Mouse (Mus musculus) kidney, postnatal 14 days (tissue): ENCODE measurements at regions not wholly inside any gene's neighbourhood (a gene's known extent, or its start where the extent isn't known, plus 50 kb on each side); places are given as distances from the start of the nearest gene placed in this dataset.
"Not testable (repeated sequence)": the region's sequence is repeated elsewhere in the genome, so short reads cannot be mapped to it uniquely, and the experiment has no call there.

Experiments
- DNase-seq: peaks from one replicate; pipeline ENCODE4 v3.0.0; 2022; ENCODE audit warnings: mixed read lengths

- peak; percentile 36 for DNase-seq
Measured at GRCm38 (mm10) chr4:153224618-153225177, 257.9 kb downstream of the Ajap1 start.

DNA sequence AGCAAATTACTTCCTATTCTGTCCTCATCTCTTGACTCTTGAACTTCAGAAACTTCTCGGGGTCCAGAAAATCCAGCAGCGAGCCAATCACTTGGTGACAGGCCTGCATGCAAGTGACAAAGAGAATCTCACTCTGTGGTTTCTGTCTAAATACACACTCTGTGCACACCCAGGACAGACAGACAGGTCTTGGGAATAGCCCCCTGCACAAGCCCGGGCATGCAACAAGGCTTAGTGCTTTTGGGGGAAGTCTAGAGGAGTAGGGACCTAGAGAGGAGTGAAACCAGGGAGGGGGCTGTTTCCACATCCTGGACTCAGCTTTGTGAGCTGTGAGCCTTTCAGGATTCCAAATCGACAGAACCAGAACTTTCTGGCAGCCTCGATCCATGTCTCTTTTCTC is 259.6 kb downstream of the Ajap1 start:
- DNase-seq: no peak

- no peak for DNase-seq
Measured at GRCm38 (mm10) chr4:153220485-153220884, 262.1 kb downstream of the Ajap1 start.

- peak; percentile 53 for DNase-seq
Measured at GRCm38 (mm10) chr4:153220074-153220473, 262.5 kb downstream of the Ajap1 start.

- DNase-seq: peak; percentile 60
Measured at GRCm38 (mm10) chr4:153217541-153217980, 265.1 kb downstream of the Ajap1 start.

GRCm38 (mm10) chr4:153212095-153212494 is 270.5 kb downstream of the Ajap1 start:
- no peak for DNase-seq

- no peak for DNase-seq
Measured at GRCm38 (mm10) chr4:153208822-153209221, 273.8 kb downstream of the Ajap1 start.

DNA sequence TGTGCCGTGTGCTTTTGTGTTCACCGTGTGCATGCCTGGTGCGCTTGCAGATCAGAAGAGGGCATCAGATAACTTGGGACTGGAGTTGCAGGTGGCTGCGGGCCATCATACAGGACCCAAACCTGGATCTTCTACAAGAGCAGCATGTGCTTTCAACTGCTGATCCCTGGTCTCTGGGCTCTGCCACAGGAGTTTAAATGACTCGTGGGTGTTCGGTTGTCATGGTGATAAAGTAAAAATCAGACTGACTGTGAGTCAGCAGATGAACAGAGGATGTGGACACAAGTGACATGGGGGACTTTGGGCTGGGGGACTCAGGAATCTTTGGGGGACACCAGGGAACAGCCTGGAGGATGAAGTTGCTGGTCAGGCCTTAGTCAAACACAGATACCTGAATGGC is 274.4 kb downstream of the Ajap1 start:
- DNase-seq: no peak

GRCm38 (mm10) chr4:153207578-153208102 is 275.0 kb downstream of the Ajap1 start:
- no peak for DNase-seq

DNA sequence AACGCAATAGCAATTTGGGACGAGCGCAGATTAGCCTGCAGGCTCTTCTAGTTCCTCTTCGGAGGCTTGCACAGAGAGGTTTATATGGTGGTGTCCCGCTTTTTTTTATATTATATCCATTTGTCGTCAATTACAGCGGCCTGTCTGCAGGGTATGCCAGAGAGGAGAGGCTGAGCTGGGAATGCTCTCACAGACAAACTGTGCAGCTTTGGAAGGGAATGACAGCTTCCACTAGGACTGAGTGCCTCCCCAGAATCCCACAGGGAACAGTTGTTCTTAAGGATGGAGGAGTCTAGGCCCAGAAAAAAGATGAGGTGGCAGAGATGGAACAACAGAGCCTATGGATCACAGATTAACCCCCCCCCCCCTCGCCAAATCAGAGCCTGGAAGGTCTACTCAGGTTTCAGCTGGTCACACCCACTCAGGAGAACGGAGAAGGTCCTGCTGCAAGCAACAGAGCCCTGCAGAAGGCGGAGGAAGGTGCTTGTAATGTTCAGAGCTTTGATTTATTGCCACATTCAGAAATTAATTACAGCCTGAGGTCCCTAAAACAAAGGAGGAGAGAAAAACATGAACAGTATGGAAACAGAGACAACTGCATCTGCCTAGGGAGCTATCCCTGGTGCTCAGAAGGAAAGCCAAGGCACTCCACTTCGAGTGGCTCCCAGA is 275.7 kb downstream of the Ajap1 start:
- DNase-seq: no peak

- no peak for DNase-seq
Measured at GRCm38 (mm10) chr4:153204764-153205163, 277.8 kb downstream of the Ajap1 start.

DNA sequence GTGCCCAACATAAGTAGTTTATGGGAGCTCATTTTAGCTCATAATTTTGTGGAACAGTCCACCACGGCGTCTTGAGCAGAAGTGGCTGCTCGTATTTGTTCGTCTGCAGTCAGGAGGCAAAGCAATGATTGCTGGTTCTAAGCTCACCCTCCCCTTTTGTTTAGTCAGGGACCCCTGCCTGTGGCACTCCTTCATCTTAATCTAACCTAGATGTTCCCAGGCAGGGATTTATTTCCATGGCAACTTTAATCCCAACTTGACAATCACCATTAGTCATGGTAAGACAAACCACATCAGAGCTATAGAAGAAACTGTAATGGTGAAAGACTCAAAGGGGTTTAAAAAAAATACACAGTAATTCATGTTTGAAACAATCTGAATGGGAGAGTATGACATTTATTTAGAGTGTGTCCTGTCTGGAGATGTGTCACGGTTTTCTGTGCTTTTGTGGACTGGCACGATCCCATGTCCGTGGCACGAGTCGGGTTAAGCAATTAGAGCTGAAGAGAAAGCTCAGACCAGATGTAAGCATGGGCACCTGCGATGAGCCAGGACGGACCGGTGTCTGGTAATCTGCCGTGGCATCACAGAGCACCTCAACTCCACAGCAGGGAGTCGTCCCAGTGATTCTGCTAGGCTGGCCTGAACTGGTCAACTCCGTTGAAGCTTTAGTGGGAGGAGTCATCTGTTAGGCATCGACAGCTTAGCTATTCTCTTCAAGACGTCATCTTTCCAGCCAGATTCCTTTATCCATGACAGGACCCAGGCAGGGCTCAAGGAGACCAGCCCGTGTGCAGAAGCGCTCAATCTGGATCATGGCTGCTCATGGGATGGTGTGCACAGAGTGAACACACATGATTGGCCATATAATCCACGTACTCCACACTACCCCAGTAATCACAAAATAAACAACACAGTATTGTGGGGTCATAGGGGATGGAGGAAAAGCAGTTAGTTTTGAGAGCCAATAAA is 281.5 kb downstream of the Ajap1 start:
- DNase-seq: no peak

DNA sequence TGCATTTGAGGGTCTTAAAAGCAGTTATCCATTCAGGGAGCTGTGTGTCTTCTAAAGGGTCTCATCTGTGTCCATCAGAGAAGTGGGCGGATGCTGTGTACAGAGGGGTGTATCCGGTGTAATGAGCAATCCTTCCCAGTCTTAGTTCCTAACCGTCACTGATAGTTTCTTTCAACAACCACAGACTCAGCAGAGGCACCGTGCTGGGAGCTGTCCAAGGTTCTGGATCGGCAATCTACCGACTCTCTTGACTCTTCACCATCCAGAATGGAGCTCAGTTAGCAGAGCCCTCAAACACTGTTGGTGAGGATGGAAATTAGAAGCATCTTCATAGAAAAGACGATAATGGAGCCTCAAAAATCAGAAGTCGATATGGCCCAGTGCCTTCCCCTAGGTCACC is 293.1 kb downstream of the Ajap1 start:
- DNase-seq: peak; percentile 78

- no peak for DNase-seq
Measured at GRCm38 (mm10) chr4:153188504-153189031, 294.0 kb downstream of the Ajap1 start.

DNA sequence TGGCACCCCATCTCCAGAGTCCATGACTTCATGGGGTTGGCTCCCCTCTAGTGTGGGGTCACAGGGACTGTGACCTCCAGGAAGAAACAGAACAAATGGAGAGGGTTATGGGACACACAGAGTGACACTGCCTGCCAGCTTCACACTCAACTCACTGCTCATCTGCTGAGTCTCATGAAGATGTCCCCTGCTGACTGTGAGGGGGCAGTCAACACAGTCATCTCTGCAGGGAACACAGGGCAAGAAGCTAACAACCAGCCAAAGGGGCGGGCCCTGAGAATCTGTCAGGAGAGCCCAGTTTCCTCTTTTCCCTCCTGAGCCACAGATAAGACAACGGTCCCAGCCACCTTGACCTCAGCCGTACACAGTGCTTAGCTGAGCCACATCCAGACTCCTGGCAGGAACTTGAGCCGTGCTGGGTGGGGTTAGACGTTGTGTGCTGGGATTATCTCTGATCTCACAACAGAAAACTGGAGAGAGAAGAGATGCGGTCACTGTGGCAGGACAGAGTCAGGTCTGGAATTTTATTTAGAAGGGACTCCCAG is 294.6 kb downstream of the Ajap1 start:
- DNase-seq: no peak

GRCm38 (mm10) chr4:153177496-153177895 is 305.1 kb downstream of the Ajap1 start:
- DNase-seq: no peak

- DNase-seq: peak; percentile 53
Measured at GRCm38 (mm10) chr4:153175660-153176059, 307.0 kb downstream of the Ajap1 start.

GRCm38 (mm10) chr4:153175077-153175476 is 307.5 kb downstream of the Ajap1 start:
- DNase-seq: peak; percentile 4

DNA sequence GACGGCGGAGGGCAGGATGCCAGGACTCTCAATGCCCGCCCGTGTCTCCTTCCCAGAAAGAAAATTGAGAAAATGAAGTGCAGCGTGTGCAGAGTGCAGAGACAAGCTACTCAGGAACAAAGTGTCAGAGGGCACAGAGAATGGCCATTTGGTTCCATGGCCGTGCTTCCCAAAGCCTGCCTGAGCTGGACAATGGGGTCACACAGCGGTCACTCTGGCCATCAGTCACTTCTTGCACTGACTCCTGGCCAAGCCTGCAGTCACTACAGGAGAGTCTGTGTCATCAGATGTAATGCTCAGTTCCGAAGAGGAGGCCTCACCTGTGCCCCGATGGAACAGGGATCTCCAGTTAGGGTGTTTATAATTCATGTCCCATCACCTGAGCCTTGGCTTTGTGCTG is 312.6 kb downstream of the Ajap1 start:
- DNase-seq: no peak

DNA sequence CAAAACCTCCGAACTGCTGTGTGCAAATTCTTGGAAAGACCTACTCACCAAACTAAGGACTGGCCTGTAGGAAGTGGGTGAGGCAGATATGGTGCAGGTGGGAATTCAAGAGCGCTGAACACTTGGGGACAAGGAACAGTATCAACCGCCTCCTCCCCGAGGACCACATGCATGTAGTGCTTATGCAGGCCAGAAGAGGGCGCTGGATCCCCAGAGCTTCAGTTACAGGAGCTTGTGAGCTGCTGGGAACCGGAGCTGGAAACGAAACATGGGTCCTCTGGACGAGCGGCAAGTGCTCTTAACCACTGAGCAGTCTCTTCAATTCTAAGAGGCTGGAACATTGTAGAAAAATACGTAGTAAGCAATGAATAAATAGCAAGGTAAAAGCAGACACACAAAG is 317.8 kb downstream of the Ajap1 start:
- DNase-seq: no peak

- DNase-seq: no peak
Measured at GRCm38 (mm10) chr4:153160115-153160514, 322.5 kb downstream of the Ajap1 start.

- DNase-seq: no peak
Measured at GRCm38 (mm10) chr4:153157572-153157971, 325.0 kb downstream of the Ajap1 start.

DNA sequence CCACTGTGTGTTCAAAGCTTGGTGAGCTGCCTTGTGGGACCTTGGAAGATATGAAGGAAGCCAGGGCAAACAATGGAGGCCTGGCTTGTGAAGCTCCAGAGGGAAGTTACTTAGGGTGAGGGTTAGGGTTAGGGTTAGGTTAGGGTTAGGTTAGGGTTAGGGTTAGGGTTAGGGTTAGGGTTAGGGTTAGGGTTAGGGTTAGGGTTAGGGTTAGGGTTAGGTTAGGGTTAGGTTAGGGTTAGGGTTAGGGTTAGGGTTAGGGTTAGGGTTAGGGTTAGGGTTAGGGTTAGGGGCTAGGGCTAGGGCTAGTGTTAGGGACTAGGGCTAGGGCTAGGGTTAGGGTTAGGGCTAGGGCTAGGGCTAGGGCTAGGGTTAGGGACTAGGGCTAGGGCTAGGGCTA is 329.7 kb downstream of the Ajap1 start:
- DNase-seq: not testable (repeated sequence)
